Mouse (Mus musculus): ENCODE measurements around the gene Daxx. TPM values are rescaled to one million over a fixed set of nuclear protein-coding genes. Genes with fewer than 3 reads are reported as not detected.
A peak's percentile ranks its signal among the peaks of the same experiment; 100 is the strongest.

Gene Daxx
- polyA plus RNA-seq, 1 experiment from 2014 or later, result 35.3 TPM

- Histone ChIP-seq H3K9ac (no peak overlapping the region), H3K4me1 (peaks cover 22% of the 10 kb centered on the region), H3K27me3 (replicated peaks) (no peaks in the 10 kb centered on the region), H3K4me3 (no peak overlapping the region), H3K27ac (replicated peaks) (no peak overlapping the region), H3K4me2 (no peak overlapping the region), H3K9me3 (no peaks in the 10 kb centered on the region), H3K36me3 (peaks cover 71% of the 10 kb centered on the region)
- ATAC-seq (ENCODE audit: extremely low read depth, insufficient number of reproducible peaks, low FRiP score, low TSS enrichment), result no peak
- 83% methylated on average over 21 of the region's 21 CpGs for WGBS
Observed at GRCm38 (mm10) chr17:33935422-33936055, 26.3 kb downstream of the Daxx start.

DNA sequence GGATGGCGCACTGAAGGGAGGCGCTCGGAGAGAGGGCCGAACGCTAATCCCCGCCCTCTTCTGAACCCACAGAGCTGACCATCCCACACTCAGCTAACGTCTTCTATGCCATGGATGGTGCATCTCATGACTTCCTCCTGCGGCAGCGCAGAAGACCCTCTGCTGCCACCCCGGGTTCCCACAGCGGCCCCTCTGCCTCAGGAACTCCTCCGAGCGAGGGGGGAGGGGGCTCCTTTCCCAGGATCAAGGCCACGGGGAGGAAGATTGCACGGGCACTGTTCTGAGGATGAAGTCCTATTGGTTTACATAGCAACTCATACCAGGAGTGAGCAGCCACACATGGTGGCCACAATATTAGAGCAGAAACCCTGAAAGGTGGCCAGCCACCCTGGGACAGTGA is 27.8 kb downstream of the Daxx start:
- H3K36me3 ChIP-seq, result peaks cover 71% of the 10 kb centered on the region
- H3K9ac ChIP-seq, result no peak overlapping the region
- H3K27me3 ChIP-seq (replicated peaks), result no peaks in the 10 kb centered on the region
- H3K4me3 ChIP-seq, result no peak overlapping the region
- H3K4me1 ChIP-seq, result peaks cover 23% of the 10 kb centered on the region
- H3K9me3 ChIP-seq, result no peaks in the 10 kb centered on the region
- H3K4me2 ChIP-seq, result no peak overlapping the region
- no peak for ATAC-seq (ENCODE audit: extremely low read depth, insufficient number of reproducible peaks, low FRiP score, low TSS enrichment)
- no peak overlapping the region for H3K27ac ChIP-seq (replicated peaks)
- 79% methylated on average over 15 of the region's 15 CpGs for WGBS

- WGBS, result 77% methylated on average over 11 of the region's 11 CpGs
- Histone ChIP-seq H3K4me2 (peak overlapping the region; percentile 95), H3K9me3 (no peaks in the 10 kb centered on the region), H3K4me1 (peaks cover 23% of the 10 kb centered on the region), H3K36me3 (peaks cover 67% of the 10 kb centered on the region), H3K9ac (no peak overlapping the region), H3K4me3 (peak overlapping the region; percentile 92), H3K27me3 (replicated peaks) (no peaks in the 10 kb centered on the region), H3K27ac (replicated peaks) (no peak overlapping the region)
- no peak for ATAC-seq (ENCODE audit: extremely low read depth, insufficient number of reproducible peaks, low FRiP score, low TSS enrichment)
Observed at GRCm38 (mm10) chr17:33938783-33939182, 29.6 kb downstream of the Daxx start.

DNA sequence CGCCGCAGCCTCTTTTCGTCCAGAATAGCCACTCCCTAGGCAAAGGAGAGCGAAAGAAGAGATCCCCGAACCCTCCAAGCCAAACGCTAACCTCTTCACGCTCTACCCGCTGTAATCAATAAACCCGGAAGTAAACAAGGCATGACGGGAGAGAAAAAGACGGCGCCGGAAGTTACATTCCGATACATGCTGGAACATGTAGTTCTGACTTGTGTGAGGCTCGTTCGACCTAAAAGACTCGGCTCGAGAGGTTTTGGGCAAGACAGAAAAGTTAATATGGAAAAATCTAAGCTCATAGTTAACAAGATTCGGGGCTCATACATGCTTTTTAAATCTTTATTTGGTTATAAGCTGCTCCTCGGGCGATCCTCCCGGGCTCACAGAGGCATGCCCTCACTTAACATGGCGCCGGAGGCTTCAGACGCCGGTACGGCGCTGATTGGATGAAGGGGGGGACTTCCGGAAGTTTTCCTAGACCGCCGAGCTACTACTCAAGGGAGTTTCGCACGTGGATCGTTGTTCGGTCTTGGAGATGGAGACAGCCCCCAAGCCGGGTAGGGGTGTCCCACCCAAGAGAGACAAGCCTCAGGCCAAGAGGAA is 31.1 kb downstream of the Daxx start, which contains the start of the genes Pfdn6 and Wdr46:
TSS of gene Pfdn6 (minus strand) at position 138 of the 600 bp plus-strand sequence.
TSS of gene Wdr46 (plus strand) at position 455 of the 600 bp plus-strand sequence.
- peak; percentile 64; the same call in 1 of the 2 replicates for ATAC-seq (ENCODE audit: extremely low read depth, insufficient number of reproducible peaks, low FRiP score, low TSS enrichment)
- Histone ChIP-seq H3K4me1 (peaks cover 23% of the 10 kb centered on the region), H3K4me2 (peak within 1 kb of the TSS; percentile 95), H3K9ac (peak within 1 kb of the TSS; percentile 97), H3K36me3 (peaks cover 67% of the 10 kb centered on the region), H3K4me3 (peak within 1 kb of the TSS; percentile 92), H3K27me3 (replicated peaks) (no peaks in the 10 kb centered on the region), H3K27ac (replicated peaks) (peak within 1 kb of the TSS; percentile 28; the same call in 1 of the 2 replicates), H3K9me3 (no peaks in the 10 kb centered on the region)
- under 1% methylated on average over 36 of the region's 36 CpGs for WGBS

GRCm38 (mm10) chr17:33940981-33941380 is 31.8 kb downstream of the Daxx start:
- peak overlapping the region; percentile 97 for H3K9ac ChIP-seq
- H3K4me1 ChIP-seq, result peaks cover 23% of the 10 kb centered on the region
- H3K27ac ChIP-seq (replicated peaks), result no peak overlapping the region
- H3K9me3 ChIP-seq, result no peaks in the 10 kb centered on the region
- H3K4me2 ChIP-seq, result peak overlapping the region; percentile 95
- WGBS, result 1% methylated on average over 26 of the region's 26 CpGs
- peaks cover 67% of the 10 kb centered on the region for H3K36me3 ChIP-seq
- ATAC-seq (ENCODE audit: extremely low read depth, insufficient number of reproducible peaks, low FRiP score, low TSS enrichment), result no peak
- peak overlapping the region; percentile 92 for H3K4me3 ChIP-seq
- H3K27me3 ChIP-seq (replicated peaks), result no peaks in the 10 kb centered on the region

- Histone ChIP-seq H3K36me3 (peaks cover 67% of the 10 kb centered on the region), H3K4me1 (peaks cover 23% of the 10 kb centered on the region), H3K9me3 (no peaks in the 10 kb centered on the region), H3K27me3 (replicated peaks) (no peaks in the 10 kb centered on the region), H3K27ac (replicated peaks) (no peak overlapping the region), H3K4me2 (peak overlapping the region; percentile 95), H3K9ac (peak overlapping the region; percentile 97), H3K4me3 (peak overlapping the region; percentile 92)
- ATAC-seq (ENCODE audit: extremely low read depth, insufficient number of reproducible peaks, low FRiP score, low TSS enrichment), result no peak
- WGBS, result 50% methylated on average over 19 of the region's 19 CpGs
Observed at GRCm38 (mm10) chr17:33941381-33941780, 32.2 kb downstream of the Daxx start.

GRCm38 (mm10) chr17:33943454-33943853 is 34.2 kb downstream of the Daxx start:
- Histone ChIP-seq H3K4me2 (no peak overlapping the region), H3K27ac (replicated peaks) (no peak overlapping the region), H3K9ac (no peak overlapping the region), H3K36me3 (peaks cover 63% of the 10 kb centered on the region), H3K4me3 (no peak overlapping the region), H3K27me3 (replicated peaks) (no peaks in the 10 kb centered on the region), H3K9me3 (no peaks in the 10 kb centered on the region), H3K4me1 (peaks cover 23% of the 10 kb centered on the region)
- no peak for ATAC-seq (ENCODE audit: extremely low read depth, insufficient number of reproducible peaks, low FRiP score, low TSS enrichment)
- 93% methylated on average over 15 of the region's 15 CpGs for WGBS

GRCm38 (mm10) chr17:33947430-33948089 is 38.3 kb downstream of the Daxx start:
- H3K9ac ChIP-seq, result no peak overlapping the region
- 83% methylated on average over 10 of the region's 10 CpGs for WGBS
- H3K4me1 ChIP-seq, result peaks cover 31% of the 10 kb centered on the region
- H3K4me2 ChIP-seq, result no peak overlapping the region
- ATAC-seq (ENCODE audit: extremely low read depth, insufficient number of reproducible peaks, low FRiP score, low TSS enrichment), result no peak
- no peaks in the 10 kb centered on the region for H3K27me3 ChIP-seq (replicated peaks)
- no peak overlapping the region for H3K27ac ChIP-seq (replicated peaks)
- no peak overlapping the region for H3K4me3 ChIP-seq
- H3K9me3 ChIP-seq, result no peaks in the 10 kb centered on the region
- H3K36me3 ChIP-seq, result peaks cover 82% of the 10 kb centered on the region

DNA sequence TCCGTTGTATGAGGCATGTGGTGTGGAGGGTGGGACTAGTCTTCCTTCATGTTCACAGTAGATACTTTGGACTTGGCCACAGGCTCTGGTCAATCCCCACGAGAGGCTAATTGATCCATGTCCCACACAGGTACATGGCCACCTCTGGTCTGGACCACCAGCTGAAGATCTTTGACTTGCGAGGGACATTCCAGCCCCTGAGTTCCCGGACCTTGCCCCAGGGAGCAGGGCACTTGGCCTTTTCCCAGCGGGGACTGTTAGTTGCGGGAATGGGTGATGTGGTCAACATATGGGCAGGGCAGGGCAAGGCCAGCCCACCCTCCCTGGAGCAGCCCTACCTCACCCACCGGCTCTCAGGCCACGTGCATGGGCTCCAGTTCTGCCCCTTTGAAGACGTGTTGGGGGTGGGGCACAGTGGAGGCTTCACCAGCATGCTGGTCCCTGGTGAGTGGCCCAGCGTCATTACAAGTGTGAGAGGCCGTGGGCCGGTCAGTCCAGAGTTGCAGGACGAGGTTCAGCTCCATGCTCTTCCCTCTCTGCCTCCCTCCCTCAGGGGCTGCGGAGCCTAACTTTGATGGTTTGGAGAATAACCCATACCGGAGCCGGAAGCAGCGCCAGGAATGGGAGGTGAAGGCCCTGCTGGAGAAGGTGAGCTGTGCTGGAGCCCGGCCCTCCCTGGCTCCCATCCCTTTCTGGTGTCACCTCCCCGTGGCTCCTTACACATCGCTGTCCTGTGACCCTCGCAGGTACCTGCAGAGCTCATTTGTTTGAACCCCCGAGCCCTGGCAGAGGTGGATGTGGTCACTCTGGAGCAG is 39.1 kb downstream of the Daxx start:
- no peaks in the 10 kb centered on the region for H3K27me3 ChIP-seq (replicated peaks)
- H3K4me2 ChIP-seq, result no peak overlapping the region
- no peak overlapping the region for H3K27ac ChIP-seq (replicated peaks)
- WGBS, result 86% methylated on average over 22 of the region's 22 CpGs
- H3K4me1 ChIP-seq, result peaks cover 38% of the 10 kb centered on the region
- ATAC-seq (ENCODE audit: extremely low read depth, insufficient number of reproducible peaks, low FRiP score, low TSS enrichment), result no peak
- no peak overlapping the region for H3K4me3 ChIP-seq
- H3K9ac ChIP-seq, result no peak overlapping the region; the same call in 1 of the 2 replicates
- peaks cover 82% of the 10 kb centered on the region for H3K36me3 ChIP-seq
- no peaks in the 10 kb centered on the region for H3K9me3 ChIP-seq

DNA sequence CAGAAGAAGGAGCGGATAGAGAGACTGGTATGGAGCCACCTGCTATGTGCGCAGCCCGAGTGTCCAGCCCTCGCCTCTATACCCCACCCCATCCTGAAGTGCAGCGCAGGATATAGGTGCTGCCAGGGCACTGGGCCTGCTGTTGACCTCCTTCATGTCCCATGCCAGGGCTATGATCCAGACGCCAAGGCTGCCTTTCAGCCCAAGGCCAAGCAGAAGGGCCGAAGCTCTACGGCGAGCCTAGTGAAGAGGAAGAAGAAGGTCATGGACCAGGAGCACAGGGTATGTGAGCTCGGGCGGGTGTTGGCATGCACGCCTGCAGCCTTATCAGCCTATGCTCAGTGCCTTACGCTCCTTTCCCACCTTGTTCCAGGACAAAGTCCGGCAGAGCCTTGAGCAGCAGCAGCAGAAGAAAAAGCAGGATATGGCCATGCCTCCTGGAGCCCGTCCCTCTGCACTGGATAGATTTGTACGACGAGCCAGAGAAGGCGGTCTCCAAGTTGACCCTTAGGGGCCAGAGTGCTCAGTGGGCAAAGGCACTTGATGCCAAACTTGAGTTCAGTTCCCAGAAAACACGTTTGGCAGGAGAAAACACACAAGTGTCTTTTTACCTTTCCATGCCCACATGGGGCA is 39.8 kb downstream of the Daxx start:
- Histone ChIP-seq H3K4me2 (no peak overlapping the region), H3K27ac (replicated peaks) (no peak overlapping the region), H3K9me3 (no peaks in the 10 kb centered on the region), H3K9ac (no peak overlapping the region), H3K4me3 (no peak overlapping the region), H3K4me1 (peaks cover 45% of the 10 kb centered on the region), H3K36me3 (peaks cover 82% of the 10 kb centered on the region), H3K27me3 (replicated peaks) (no peaks in the 10 kb centered on the region)
- ATAC-seq (ENCODE audit: extremely low read depth, insufficient number of reproducible peaks, low FRiP score, low TSS enrichment), result no peak
- 88% methylated on average over 19 of the region's 19 CpGs for WGBS
